Mouse (Mus musculus) c-Kit-negative CD71-positive TER-119-positive erythroid progenitor cells, embryonic 14.5 days (primary cell): ENCODE measurements around the gene Rgr.
A peak's percentile ranks its signal among the peaks of the same experiment; 100 is the strongest.

Experiments used
- DNase-seq: peaks from one replicate; pipeline ENCODE4 v3.0.0-alpha.2; 2013; ENCODE audit warnings: low read depth, low spot score

Gene Rgr

DNA sequence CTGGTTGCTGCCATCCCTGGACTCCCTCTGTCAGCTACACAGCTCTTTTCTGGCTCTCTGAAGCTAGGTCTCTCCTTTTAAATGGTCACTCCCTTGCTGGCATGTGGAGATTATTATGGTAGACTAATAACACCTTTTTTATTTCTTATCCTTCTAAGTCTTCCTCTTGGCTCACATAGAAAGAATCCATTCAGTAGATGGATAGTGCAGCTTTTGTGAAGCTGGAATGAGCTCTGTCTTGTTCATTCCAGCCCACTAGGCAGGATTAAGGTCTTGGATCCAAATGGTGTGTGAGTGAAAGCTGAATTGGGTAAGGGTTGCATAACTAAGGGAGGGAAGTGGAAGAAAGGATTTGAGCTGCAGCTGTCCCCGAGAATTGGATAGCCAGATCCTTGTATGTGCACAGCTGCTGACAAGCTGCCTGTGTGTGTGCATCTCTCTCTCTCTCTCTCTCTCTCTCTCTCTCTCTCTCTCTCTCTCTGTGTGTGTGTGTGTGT is at the start of gene Rgr:
TSS of gene Rgr (minus strand) at position 51 of the 497 bp plus-strand sequence.
- no peak for DNase-seq

GRCm38 (mm10) chr14:37097956-37098530 is 49.3 kb upstream of the Rgr start, which contains the start of gene Cdhr1:
Gene Cdhr1, minus strand, starts transcription at chr14:37098347.
- no peak for DNase-seq

GRCm38 (mm10) chr14:37095556-37095955 is 46.8 kb upstream of the Rgr start:
- DNase-seq: no peak

GRCm38 (mm10) chr14:37094436-37094835 is 45.7 kb upstream of the Rgr start:
- DNase-seq: no peak

DNA sequence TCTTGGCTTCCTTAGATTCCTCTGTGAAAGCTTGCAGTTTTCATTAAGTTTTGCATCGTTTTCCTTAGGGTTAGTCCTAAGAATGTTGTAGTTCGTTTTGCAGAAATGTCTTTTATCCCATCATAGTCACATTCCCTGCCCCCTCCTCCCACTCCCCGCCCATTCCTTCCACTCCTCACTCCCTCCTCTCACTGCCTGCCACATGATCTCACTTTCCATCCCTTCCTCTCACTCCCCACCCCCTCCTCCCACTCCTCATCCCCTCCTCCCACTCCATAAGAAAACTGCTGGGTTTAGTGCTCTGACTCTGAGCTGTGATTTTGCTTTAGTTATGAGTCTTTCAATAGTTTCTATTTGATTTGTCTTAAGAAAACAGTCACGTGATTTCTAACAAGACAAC is 35.0 kb upstream of the Rgr start:
- DNase-seq: no peak

- no peak for DNase-seq
Measured at GRCm38 (mm10) chr14:37080724-37081123, 32.0 kb upstream of the Rgr start.

GRCm38 (mm10) chr14:37068516-37068915 is 19.8 kb upstream of the Rgr start:
- no peak for DNase-seq

GRCm38 (mm10) chr14:37067629-37068028 is 18.9 kb upstream of the Rgr start, which contains the start of gene Lrit2:
Gene Lrit2, plus strand, starts transcription at chr14:37067929.
- no peak for DNase-seq

GRCm38 (mm10) chr14:37066636-37067035 is 17.9 kb upstream of the Rgr start:
- DNase-seq: no peak

DNA sequence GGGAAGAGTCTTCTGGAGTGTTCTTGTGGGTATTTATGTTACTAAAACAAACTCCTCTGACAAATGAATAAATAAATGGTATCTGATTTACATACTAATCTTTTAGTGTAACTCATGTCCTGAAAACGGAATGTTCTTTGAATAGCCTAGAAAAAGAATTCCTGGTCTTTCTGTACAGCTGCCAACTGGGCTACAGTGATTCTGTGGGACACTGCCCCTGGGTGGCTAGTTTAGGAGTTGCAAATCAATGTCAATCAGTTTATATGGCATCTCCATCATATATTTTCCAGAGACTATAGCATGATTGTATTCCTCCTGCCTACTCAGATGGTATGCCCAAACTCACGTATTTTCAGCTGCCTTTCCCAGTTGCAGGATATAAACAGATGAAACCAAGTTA is 16.1 kb upstream of the Rgr start:
- no peak for DNase-seq

- DNase-seq: no peak
Measured at GRCm38 (mm10) chr14:37034432-37034831, 14.3 kb downstream of the Rgr start.

GRCm38 (mm10) chr14:37033241-37033640 is 15.5 kb downstream of the Rgr start:
- DNase-seq: peak; percentile 24

DNA sequence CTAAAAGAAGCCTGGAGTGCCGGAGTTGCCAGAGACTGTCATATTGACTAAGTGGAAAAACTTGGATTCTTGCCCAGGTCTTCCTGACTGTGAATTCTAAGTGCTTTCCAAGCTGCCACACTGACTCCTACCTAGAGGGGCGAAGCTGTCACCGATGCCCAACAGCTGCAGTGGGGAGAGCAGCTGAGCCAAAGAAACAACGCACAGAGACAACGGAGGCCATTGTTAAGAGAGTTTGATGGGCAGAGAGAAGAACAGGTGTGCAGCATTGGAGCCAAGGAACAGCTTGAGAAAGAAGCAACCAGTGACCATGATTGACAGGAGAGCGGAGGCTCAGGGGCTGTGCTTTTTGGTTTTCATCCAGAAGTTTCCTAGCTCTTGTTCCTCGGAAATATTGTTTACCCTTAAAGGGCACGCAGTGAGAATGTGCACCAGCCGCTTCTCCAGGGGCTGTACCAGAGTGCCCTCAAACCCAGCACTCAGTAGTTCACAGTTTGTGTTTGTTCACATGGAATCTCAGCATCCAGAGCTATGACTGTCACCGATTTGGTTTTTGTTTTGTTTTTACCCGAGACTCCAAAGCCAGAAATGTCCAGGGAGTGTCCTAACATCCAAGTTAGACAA is 16.2 kb downstream of the Rgr start:
- no peak for DNase-seq

DNA sequence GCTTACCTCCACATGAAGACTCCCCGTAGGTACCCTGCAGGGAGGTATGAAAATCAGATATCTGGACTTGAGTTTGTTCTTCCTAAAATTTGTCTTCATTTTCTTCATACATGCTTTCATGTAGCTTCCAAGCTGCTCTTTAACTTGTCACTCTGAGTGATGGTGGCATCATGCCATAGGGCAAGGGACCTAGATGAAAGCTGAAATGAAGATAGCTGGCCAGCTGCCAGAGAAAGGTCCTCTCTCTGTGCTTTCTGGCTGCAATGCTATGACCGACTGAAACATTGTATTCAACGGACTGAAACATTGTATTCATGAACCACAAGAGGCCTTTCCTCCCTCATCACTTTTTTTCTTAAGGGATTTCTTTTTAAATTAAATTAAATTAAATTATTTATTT is 20.2 kb downstream of the Rgr start:
- DNase-seq: no peak

DNA sequence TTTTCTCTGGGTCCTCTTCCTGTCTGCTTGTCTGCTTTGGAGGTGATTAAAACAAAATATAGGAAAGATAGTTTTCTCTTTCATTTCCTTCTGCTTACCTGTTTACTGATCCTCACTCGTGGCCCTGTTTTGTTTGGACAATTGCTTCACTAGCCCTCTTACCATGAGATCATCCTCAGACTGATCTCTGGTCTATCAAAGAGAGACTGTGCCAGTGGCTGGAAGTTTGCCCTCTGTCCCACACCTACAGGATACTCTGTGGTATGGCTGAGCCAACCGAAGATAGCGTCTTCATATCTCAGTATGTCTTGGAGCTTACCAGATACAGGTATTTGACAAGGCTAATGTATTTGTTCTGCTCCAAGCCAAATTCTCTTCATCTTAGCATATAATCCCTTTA is 20.8 kb downstream of the Rgr start:
- DNase-seq: no peak

GRCm38 (mm10) chr14:37027248-37027933 is 21.4 kb downstream of the Rgr start:
- no peak for DNase-seq

GRCm38 (mm10) chr14:37015894-37016293 is 32.9 kb downstream of the Rgr start:
- no peak for DNase-seq

GRCm38 (mm10) chr14:37013644-37014043 is 35.1 kb downstream of the Rgr start:
- DNase-seq: no peak

DNA sequence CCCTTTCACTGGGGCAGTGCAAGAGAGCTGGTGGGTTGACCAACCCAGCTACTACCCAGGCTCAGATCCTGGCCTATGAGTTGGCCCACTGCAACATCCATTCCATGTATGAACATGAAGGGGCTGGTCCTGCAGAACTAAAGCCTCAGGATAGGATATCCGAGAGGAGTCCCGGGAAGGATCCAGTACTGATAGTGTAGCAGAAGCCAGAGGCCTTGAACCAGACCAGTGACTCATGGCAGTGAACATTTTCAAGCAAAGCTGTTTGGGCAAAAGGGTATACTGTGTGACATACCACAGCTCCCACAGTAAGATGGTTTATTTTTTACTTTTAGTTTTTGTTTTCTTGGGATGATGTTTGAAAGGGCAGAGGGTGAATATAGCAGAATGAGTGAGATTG is 39.1 kb downstream of the Rgr start:
- no peak for DNase-seq

GRCm38 (mm10) chr14:37006489-37006888 is 42.3 kb downstream of the Rgr start:
- no peak for DNase-seq

GRCm38 (mm10) chr14:37005865-37006264 is 42.9 kb downstream of the Rgr start:
- no peak for DNase-seq

GRCm38 (mm10) chr14:37003431-37004095 is 45.2 kb downstream of the Rgr start:
- no peak for DNase-seq
